Comparison of ENCODE assay signal across 8 mouse cellular contexts in genomic region chr12:34528201-34529164, GRCm38 (mm10).
DNase-seq lines count a peak whose midpoint lies in the region; ATAC-seq and TF ChIP-seq lines count a peak whose summit lies in the region.

No protein-coding gene starts in this region.

- peak overlapping the region; percentile 11; the same call in 1 of the 2 replicates for H3K4me3 ChIP-seq in kidney, embryonic 14.5 days (ENCODE audit: low read length)
- no peak overlapping the region for H3K4me3 ChIP-seq in kidney, adult 2 months (ENCODE audit: insufficient read depth, low read depth, low read length)
- H3K4me3 ChIP-seq in bone marrow macrophage, adult 2 months (ENCODE audit: insufficient read depth, low read length): peak overlapping the region; percentile 39
- H3K4me3 ChIP-seq in hindbrain, embryonic 10.5 days: peak overlapping the region; percentile 52
- H3K4me3 ChIP-seq in limb, embryonic 12.5 days (replicated peaks): peak overlapping the region; percentile 10; the same call in 1 of the 2 replicates

- no peak for DNase-seq in kidney, adult 2 months
- peak; percentile 8 for DNase-seq in fibroblast of lung, adult 2 months (ENCODE audit: low read depth)
- peak; percentile 71 for DNase-seq in hindbrain, embryonic 10.5 days (ENCODE audit: low spot score)
- peak; percentile 71 to 88 for DNase-seq in right cerebral cortex, postnatal 10 days (ENCODE audit: low spot score in 2 of 2)
- DNase-seq in thymus, adult 18-20 months: no peak

- no peak for TF ChIP-seq CTCF in kidney, adult 2 months (conservative IDR thresholded peaks at IDR 0.05; ENCODE audit: insufficient read depth, insufficient read length, low read depth, low read length)
- TF ChIP-seq CTCF in bone marrow macrophage, adult 2 months (IDR thresholded peaks at IDR 0.05; ENCODE audit: low read depth, low read length): no peak

- WGBS in kidney, embryonic 14.5 days: 8% methylated on average over 11 of the region's 11 CpGs
- WGBS in kidney, adult 2 months: 15% methylated on average over 11 of the region's 11 CpGs
- WGBS in hindbrain, embryonic 10.5 days: 10% methylated on average over 11 of the region's 11 CpGs
- 20% methylated on average over 11 of the region's 11 CpGs for WGBS in limb, embryonic 12.5 days

- peak overlapping the region; percentile 59; the same call in 1 of the 2 replicates for H3K27ac ChIP-seq in kidney, embryonic 14.5 days (ENCODE audit: low read depth, low read length)
- H3K27ac ChIP-seq in kidney, adult 2 months (ENCODE audit: insufficient read depth, low read depth, low read length): no peak overlapping the region
- peak overlapping the region; percentile 73 for H3K27ac ChIP-seq in bone marrow macrophage, adult 2 months (ENCODE audit: insufficient read depth, low read depth, low read length)
- peak overlapping the region; percentile 89 for H3K27ac ChIP-seq in hindbrain, embryonic 10.5 days
- peak overlapping the region; percentile 68 for H3K27ac ChIP-seq in limb, embryonic 12.5 days

- H3K4me1 ChIP-seq in kidney, embryonic 14.5 days (ENCODE audit: control insufficient read depth, insufficient read depth, low read length): peaks cover 12% of the 10 kb centered on the region
- H3K4me1 ChIP-seq in kidney, adult 2 months (ENCODE audit: control insufficient read depth, insufficient read depth, low read length): peaks cover 4% of the 10 kb centered on the region; the same call in 1 of the 2 replicates
- H3K4me1 ChIP-seq in bone marrow macrophage, adult 2 months (ENCODE audit: control insufficient read depth, insufficient read depth, low read length): peaks cover 21% of the 10 kb centered on the region
- peaks cover 49% of the 10 kb centered on the region for H3K4me1 ChIP-seq in hindbrain, embryonic 10.5 days (replicated peaks)
- H3K4me1 ChIP-seq in limb, embryonic 12.5 days (replicated peaks): peaks cover 26% of the 10 kb centered on the region

- no peaks in the 10 kb centered on the region for H3K9me3 ChIP-seq in kidney, embryonic 14.5 days (ENCODE audit: control insufficient read depth, low read length)
- no peaks in the 10 kb centered on the region for H3K9me3 ChIP-seq in hindbrain, embryonic 10.5 days
- H3K9me3 ChIP-seq in limb, embryonic 12.5 days: no peaks in the 10 kb centered on the region

- H3K4me2 ChIP-seq in kidney, embryonic 14.5 days (replicated peaks; ENCODE audit: low read depth, low read length): peak overlapping the region; percentile 29
- peak overlapping the region; percentile 35 for H3K4me2 ChIP-seq in limb, embryonic 12.5 days

- TF ChIP-seq POLR2A in kidney, adult 2 months (IDR thresholded peaks at IDR 0.05; ENCODE audit: low read depth, low read length): no peak
- TF ChIP-seq POLR2A in bone marrow macrophage, adult 2 months (IDR thresholded peaks at IDR 0.05; ENCODE audit: borderline replicate concordance, low read depth, low read length): no peak

- no peaks in the 10 kb centered on the region for H3K36me3 ChIP-seq in kidney, embryonic 14.5 days (ENCODE audit: control insufficient read depth, insufficient read depth, low read length)
- no peaks in the 10 kb centered on the region for H3K36me3 ChIP-seq in kidney, adult 2 months (ENCODE audit: control insufficient read depth, insufficient read depth, low read length)
- H3K36me3 ChIP-seq in hindbrain, embryonic 10.5 days: no peaks in the 10 kb centered on the region
- H3K36me3 ChIP-seq in limb, embryonic 12.5 days: no peaks in the 10 kb centered on the region

- H3K9ac ChIP-seq in kidney, embryonic 14.5 days (ENCODE audit: low read depth, low read length): no peak overlapping the region
- no peak overlapping the region for H3K9ac ChIP-seq in limb, embryonic 12.5 days (replicated peaks)

- no peaks in the 10 kb centered on the region for H3K27me3 ChIP-seq in kidney, embryonic 14.5 days (ENCODE audit: control insufficient read depth, insufficient read depth, low read length)
- H3K27me3 ChIP-seq in kidney, adult 2 months (replicated peaks; ENCODE audit: control insufficient read depth, insufficient read depth, low read length): no peaks in the 10 kb centered on the region
- H3K27me3 ChIP-seq in hindbrain, embryonic 10.5 days (ENCODE audit: insufficient read depth, poor library complexity, severe bottlenecking): no peaks in the 10 kb centered on the region
- H3K27me3 ChIP-seq in limb, embryonic 12.5 days: no peaks in the 10 kb centered on the region

- peak; percentile 86 for ATAC-seq in kidney, embryonic 14.5 days (ENCODE audit: low FRiP score, low TSS enrichment)
- ATAC-seq in limb, embryonic 12.5 days (ENCODE audit: insufficient number of reproducible peaks, insufficient read depth, low FRiP score, low TSS enrichment, low read depth): no peak; the same call in 1 of the 2 replicates

Comparison
In these comparisons a context has a peak if more than half of its experiments do, and no peak if none do; other contexts are left out.
1. DNase-seq: peak in fibroblast of lung, adult 2 months (single experiment), hindbrain, embryonic 10.5 days (single experiment) and right cerebral cortex, postnatal 10 days (2 of 2); none in kidney, adult 2 months (single experiment) and thymus, adult 18-20 months (0 of 2).